Mouse (Mus musculus) liver, embryonic 14.5 days (tissue): ENCODE results near the gene Dnajc8. TPM values are rescaled to one million over a fixed set of nuclear protein-coding genes. Genes with fewer than 3 reads are reported as not detected.
A peak's percentile ranks its signal among the peaks of the same experiment; 100 is the strongest.

ENCODE experiments used
- ATAC-seq: fragments of 200-750 bp; cut with Nextera tagmentation; 2 replicates; pipeline ENCODE4 v1.8.0; 2017; ENCODE audit warnings: moderate number of reproducible peaks, mild to moderate bottlenecking, moderate library complexity; ENCODE audit not compliant: insufficient read depth
- DNase-seq, 3 experiments: peaks; one replicate each; pipeline ENCODE4 v3.0.0-alpha.2; 2012 to 2013; ENCODE audit warnings: low read depth in 3 of 3, low spot score in 3 of 3
- H3K27ac ChIP-seq: fragments of 300-500 bp; sonication (generic); 2 replicates; pipeline ENCODE4 v1.5.1; 2014; ENCODE audit warnings: moderate library complexity, mild to moderate bottlenecking, control low read depth, inconsistent platforms
- H3K27me3 ChIP-seq: fragments of 300-500 bp; sonication (generic); 2 replicates; pipeline ENCODE4 v1.6.1; 2014; ENCODE audit warnings: mild to moderate bottlenecking, low read length, moderate library complexity; ENCODE audit not compliant: control insufficient read depth, insufficient read depth
- H3K36me3 ChIP-seq: fragments of 300-500 bp; sonication (generic); replicated peaks from 2 replicates; pipeline ENCODE4 v1.6.1; 2014; ENCODE audit warnings: low read depth; ENCODE audit not compliant: control insufficient read depth, insufficient read depth
- H3K4me1 ChIP-seq, 2 experiments: fragments of 200-500 bp in 1 of 2; fragments of 300-500 bp in 1 of 2; sonication (generic) in 1 of 2; replicated peaks; 2 replicates each; pipeline ENCODE4 v1.6.1; 2012 to 2014; ENCODE audit warnings: antibody characterized with exemption in 1 of 2, inconsistent platforms in 1 of 2, low read length in 1 of 2; ENCODE audit not compliant: control insufficient read depth in 2 of 2, insufficient read depth in 2 of 2
- H3K4me2 ChIP-seq: fragments of 300-500 bp; sonication (generic); 2 replicates; pipeline ENCODE4 v1.6.1; 2014; ENCODE audit warnings: low read depth, mild to moderate bottlenecking, control low read depth, moderate library complexity
- H3K4me3 ChIP-seq, 2 experiments: fragments of 200-500 bp in 1 of 2; fragments of 300-500 bp in 1 of 2; sonication (generic) in 1 of 2; 2 replicates each; pipeline ENCODE4 v1.5.1; 2012 to 2014; ENCODE audit warnings: low read depth in 2 of 2, low read length in 2 of 2, mild to moderate bottlenecking in 2 of 2, control low read depth in 1 of 2, inconsistent platforms in 1 of 2, moderate library complexity in 1 of 2; ENCODE audit not compliant: insufficient read depth in 1 of 2
- H3K9ac ChIP-seq: fragments of 300-500 bp; sonication (generic); replicated peaks from 2 replicates; pipeline ENCODE4 v1.6.1; 2014; ENCODE audit warnings: mild to moderate bottlenecking, control low read depth, moderate library complexity
- H3K9me3 ChIP-seq: fragments of 300-500 bp; sonication (generic); 2 replicates; pipeline ENCODE4 v1.6.1; 2016; ENCODE audit warnings: low read length, mixed read lengths; ENCODE audit not compliant: control insufficient read depth
- CTCF ChIP-seq: IDR thresholded peaks from 2 replicates; pipeline ENCODE4 v1.5.1; 2016; ENCODE audit warnings: antibody characterized with exemption, low read depth, control low read depth
- EP300 ChIP-seq: IDR thresholded peaks from 2 replicates; pipeline ENCODE4 v1.6.1; 2016; ENCODE audit warnings: antibody characterized with exemption, low read depth
- WGBS: fragments of 180-500 bp; shearing (Covaris S2); extraction: QIAGEN DNeasy Blood & Tissue Kit; methylation state at CpG from one replicate; pipeline ENCODE4 v1.1.7; 2014; ENCODE audit not compliant: insufficient replicate concordance; 5-methylcytosine and 5-hydroxymethylcytosine counted together
- polyA plus RNA-seq, 2 experiments: library from polyadenylated mRNA; depleted of rRNA in 1 of 2; stranded (reverse) in 1 of 2; unstranded in 1 of 2; fragments of >200 nt; fragmentation: Nextera tagmentation in 1 of 2; extraction: Ambion mirVana in 1 of 2; gene quantifications; 2 replicates each; pipeline versions ENCODE4 v1.2.1 to v1.2.3; 2012 to 2014

Dnajc8 gene
- polyA plus RNA-seq, 2 experiments, result 84.2 to 109 TPM

- no peaks in the 10 kb centered on the region for H3K9me3 ChIP-seq
- peak; percentile 95 to 97 (median 97) for DNase-seq
- H3K4me3 ChIP-seq, result peak within 1 kb of the TSS; percentile 83 to 98
- peak within 1 kb of the TSS; percentile 91 for H3K4me2 ChIP-seq
- ATAC-seq, result peak; percentile 71
- under 1% methylated on average over 63 of the region's 63 CpGs for WGBS
- peak; percentile 52 for TF ChIP-seq EP300
- 0 out of 2 replicates have a peak, but pooled peaks have one; percentile 4 for TF ChIP-seq CTCF
- H3K9ac ChIP-seq, result peak within 1 kb of the TSS; percentile 97
- H3K4me1 ChIP-seq, result peaks cover 45 to 49% of the 10 kb centered on the region in 2 experiments
- no peaks in the 10 kb centered on the region for H3K27me3 ChIP-seq
- H3K36me3 ChIP-seq, result peaks cover 37% of the 10 kb centered on the region
- peak within 1 kb of the TSS; percentile 97 for H3K27ac ChIP-seq
Observed at GRCm38 (mm10) chr4:132532981-132533916, 2.1 kb upstream of the Dnajc8 start, which contains the start of gene Atpif1. TSS of gene Atpif1 (minus strand) at chr4:132533659.

- Histone ChIP-seq H3K27me3 (no peaks in the 10 kb centered on the region), H3K27ac (no peak overlapping the region), H3K4me3 (no peak overlapping the region), H3K4me2 (no peak overlapping the region), H3K4me1 (peaks cover 9 to 15% of the 10 kb centered on the region in 2 experiments), H3K36me3 (peaks cover 65% of the 10 kb centered on the region), H3K9ac (no peak overlapping the region), H3K9me3 (no peaks in the 10 kb centered on the region)
- DNase-seq (no peak), ATAC-seq (no peak)
- 83% methylated on average over 5 of the region's 5 CpGs for WGBS
- TF ChIP-seq CTCF (no peak), EP300 (no peak)
Observed at GRCm38 (mm10) chr4:132539481-132539880, 4.1 kb downstream of the Dnajc8 start.

GRCm38 (mm10) chr4:132541413-132541812, 6.1 kb downstream of the Dnajc8 start:
- peaks cover 81% of the 10 kb centered on the region for H3K36me3 ChIP-seq
- H3K4me1 ChIP-seq, result peaks cover 4 to 8% of the 10 kb centered on the region in 2 experiments; a peak in 3 of 4 replicates
- 90% methylated on average over 4 of the region's 4 CpGs for WGBS
- H3K4me3 ChIP-seq, result no peak overlapping the region
- H3K27me3 ChIP-seq, result no peaks in the 10 kb centered on the region
- H3K27ac ChIP-seq, result no peak overlapping the region; the same call in 1 of the 2 replicates
- ATAC-seq (no peak), DNase-seq (no peak)
- H3K4me2 ChIP-seq, result no peak overlapping the region
- no peak overlapping the region for H3K9ac ChIP-seq
- no peaks in the 10 kb centered on the region for H3K9me3 ChIP-seq
- TF ChIP-seq EP300 (no peak), CTCF (no peak)

- H3K9me3 ChIP-seq, result no peaks in the 10 kb centered on the region
Observed at GRCm38 (mm10) chr4:132542724-132543123, 7.4 kb downstream of the Dnajc8 start.

GRCm38 (mm10) chr4:132545851-132546250, 10.5 kb downstream of the Dnajc8 start:
- TF ChIP-seq EP300 (no peak), CTCF (peak; percentile 85)
- Histone ChIP-seq H3K36me3 (peaks cover 88% of the 10 kb centered on the region), H3K27ac (no peak overlapping the region), H3K9ac (no peak overlapping the region), H3K4me3 (no peak overlapping the region), H3K4me1 (no peaks in the 10 kb centered on the region), H3K9me3 (no peaks in the 10 kb centered on the region), H3K27me3 (no peaks in the 10 kb centered on the region), H3K4me2 (no peak overlapping the region)
- 38% methylated on average over 8 of the region's 8 CpGs for WGBS
- ATAC-seq (peak; percentile 71), DNase-seq (no peak)

More at GRCm38 (mm10) chr4:132542724-132543123, 7.4 kb downstream of the Dnajc8 start:
- 36% methylated on average over 1 of the region's 1 CpGs for WGBS
- H3K4me2 ChIP-seq, result no peak overlapping the region
- no peaks in the 10 kb centered on the region for H3K27me3 ChIP-seq
- no peak overlapping the region; the same call in 1 of the 2 replicates for H3K27ac ChIP-seq
- H3K36me3 ChIP-seq, result peaks cover 91% of the 10 kb centered on the region
- H3K4me1 ChIP-seq, result no peaks in the 10 kb centered on the region; a peak in 1 of 4 replicates
- no peak overlapping the region for H3K9ac ChIP-seq
- no peak overlapping the region for H3K4me3 ChIP-seq
- DNase-seq (no peak), ATAC-seq (no peak)
- TF ChIP-seq EP300 (no peak), CTCF (peak; percentile 37; the same call in 1 of the 2 replicates)
